29 mouse cellular contexts compared by ENCODE assay signal in the genomic region with DNA sequence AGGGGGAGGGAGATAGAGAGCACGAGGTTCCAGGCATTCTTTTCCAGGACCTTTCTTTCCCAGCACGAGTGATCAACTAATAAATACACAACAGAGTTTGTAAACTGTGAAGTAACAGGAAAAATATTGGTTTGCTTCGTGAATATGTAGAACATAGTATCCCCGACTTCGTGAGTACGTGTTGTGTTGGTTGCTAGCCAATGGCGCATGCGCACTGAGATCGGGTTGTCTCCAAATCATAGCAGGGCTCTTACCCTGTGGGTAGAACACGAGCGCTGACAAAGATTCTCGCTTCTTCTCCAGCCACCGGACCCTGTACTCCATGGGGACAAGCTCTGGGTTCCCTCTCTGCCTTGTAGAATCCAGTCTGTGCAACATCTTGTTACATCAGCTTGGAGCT. TPM values are rescaled to one million over a fixed set of nuclear protein-coding genes. Genes with fewer than 3 reads are reported as not detected.
DNase-seq lines count a peak whose midpoint lies in the region; ATAC-seq lines count a peak whose summit lies in the region.
"Had no signal": no experiment of that assay in that cellular context is flagged by ENCODE, and none has a peak within 500 bp of the region (broad histone marks: within the 10 kb centered on the region; RNA-seq: fewer than 3 reads in every experiment).

No protein-coding gene starts in this region.

- H3K36me3 ChIP-seq in limb, embryonic 13.5 days: no peaks in the 10 kb centered on the region
- no peaks in the 10 kb centered on the region for H3K36me3 ChIP-seq in limb, embryonic 10.5 days
- no peaks in the 10 kb centered on the region for H3K36me3 ChIP-seq in lung, embryonic 16.5 days (ENCODE audit: control insufficient read depth, insufficient read depth, low read length)
- no peaks in the 10 kb centered on the region for H3K36me3 ChIP-seq in limb, embryonic 15.5 days
- H3K36me3 ChIP-seq: embryonic facial prominence, embryonic 12.5 days; embryonic facial prominence, embryonic 15.5 days; G1E; heart, embryonic 10.5 days; heart, embryonic 13.5 days had no signal

- H3K9ac ChIP-seq in limb, embryonic 13.5 days: no peak overlapping the region
- H3K9ac ChIP-seq in lung, embryonic 16.5 days (ENCODE audit: low read length): no peak overlapping the region
- no peak overlapping the region for H3K9ac ChIP-seq in limb, embryonic 15.5 days
- H3K9ac ChIP-seq: embryonic facial prominence, embryonic 12.5 days; embryonic facial prominence, embryonic 15.5 days; forebrain, postnatal 0 days; heart, embryonic 13.5 days; hindbrain, embryonic 14.5 days had no signal

- H3K27me3 ChIP-seq in limb, embryonic 13.5 days: no peaks in the 10 kb centered on the region
- H3K27me3 ChIP-seq in limb, embryonic 10.5 days (ENCODE audit: low read depth, poor library complexity, severe bottlenecking): no peaks in the 10 kb centered on the region
- no peaks in the 10 kb centered on the region; the same call in 1 of the 2 replicates for H3K27me3 ChIP-seq in lung, embryonic 16.5 days (ENCODE audit: control insufficient read depth, insufficient read depth, low read depth, low read length)
- no peaks in the 10 kb centered on the region for H3K27me3 ChIP-seq in limb, embryonic 15.5 days
- H3K27me3 ChIP-seq: embryonic facial prominence, embryonic 12.5 days; embryonic facial prominence, embryonic 15.5 days; heart, embryonic 13.5 days had no signal

- H3K27ac ChIP-seq in limb, embryonic 13.5 days: peak overlapping the region; percentile 78; the same call in 1 of the 2 replicates
- H3K27ac ChIP-seq in limb, embryonic 10.5 days: no peak overlapping the region
- H3K27ac ChIP-seq in lung, embryonic 16.5 days (ENCODE audit: low read length): peak overlapping the region; percentile 32; the same call in 1 of the 2 replicates
- peak overlapping the region; percentile 94 for H3K27ac ChIP-seq in limb, embryonic 15.5 days
- H3K27ac ChIP-seq: embryonic facial prominence, embryonic 12.5 days; embryonic facial prominence, embryonic 15.5 days; heart, adult 2 months; heart, embryonic 10.5 days; hindbrain, embryonic 14.5 days had no signal

- H3K9me3 ChIP-seq in limb, embryonic 13.5 days: no peaks in the 10 kb centered on the region
- no peaks in the 10 kb centered on the region for H3K9me3 ChIP-seq in limb, embryonic 10.5 days (replicated peaks)
- H3K9me3 ChIP-seq in lung, embryonic 16.5 days (ENCODE audit: control insufficient read depth, low read length): no peaks in the 10 kb centered on the region
- no peaks in the 10 kb centered on the region for H3K9me3 ChIP-seq in limb, embryonic 15.5 days
- H3K9me3 ChIP-seq: embryonic facial prominence, embryonic 12.5 days; embryonic facial prominence, embryonic 15.5 days; heart, embryonic 10.5 days; heart, embryonic 13.5 days had no signal

- ATAC-seq in limb, embryonic 13.5 days (ENCODE audit: low FRiP score, low read depth): no peak
- peak; percentile 34 for ATAC-seq in lung, embryonic 16.5 days (ENCODE audit: low read depth)
- no peak for ATAC-seq in limb, embryonic 15.5 days (ENCODE audit: insufficient number of reproducible peaks, low FRiP score, low TSS enrichment, low read depth)
- ATAC-seq: forebrain, embryonic 14.5 days; forebrain, postnatal 0 days had no signal

- intact Hi-C loops in left cerebral cortex, postnatal 36 days (cut with DNase I): no loop called here

- no peak overlapping the region for H3K4me3 ChIP-seq in limb, embryonic 13.5 days
- no peak overlapping the region for H3K4me3 ChIP-seq in limb, embryonic 10.5 days
- H3K4me3 ChIP-seq in lung, embryonic 16.5 days (ENCODE audit: low read length): no peak overlapping the region
- H3K4me3 ChIP-seq in limb, embryonic 15.5 days: no peak overlapping the region
- H3K4me3 ChIP-seq: embryonic facial prominence, embryonic 12.5 days; embryonic facial prominence, embryonic 15.5 days; heart, adult 2 months; heart, embryonic 10.5 days; heart, embryonic 13.5 days had no signal

- DNase-seq in limb, embryonic 10.5 days (ENCODE audit: low spot score): no peak
- no peak for DNase-seq in lung, postnatal 14 days
- no peak for DNase-seq in left cerebral cortex, postnatal 36 days (ENCODE audit: low spot score in 2 of 2)
- DNase-seq in liver: no peak
- DNase-seq: adrenal gland, adult 2 months; adrenal gland, postnatal 14 days; B cell, adult 2 months; cerebellum, adult 11 months; cerebellum, adult 2 months; cerebellum, adult 9-11 months; cerebellum, postnatal 25 days; forebrain, postnatal 0 days; gastrocnemius, postnatal 10 days; gastrocnemius, postnatal 36 days; heart, adult 2 months; heart, postnatal 14 days; heart, postnatal 4 days had no signal

- no peak overlapping the region for H3K4me2 ChIP-seq in limb, embryonic 13.5 days (replicated peaks)
- H3K4me2 ChIP-seq in lung, embryonic 16.5 days (ENCODE audit: low read depth, low read length): no peak overlapping the region
- H3K4me2 ChIP-seq in limb, embryonic 15.5 days: no peak overlapping the region
- H3K4me2 ChIP-seq: embryonic facial prominence, embryonic 12.5 days; embryonic facial prominence, embryonic 15.5 days; heart, embryonic 13.5 days; hindbrain, embryonic 14.5 days had no signal

- WGBS in limb, embryonic 13.5 days: 87% methylated on average over 13 of the region's 13 CpGs
- WGBS in limb, embryonic 10.5 days: 95% methylated on average over 13 of the region's 13 CpGs
- WGBS in lung, embryonic 16.5 days: 57% methylated on average over 13 of the region's 13 CpGs
- 88% methylated on average over 13 of the region's 13 CpGs for WGBS in limb, embryonic 15.5 days

- H3K4me1 ChIP-seq in limb, embryonic 13.5 days: peaks cover 33% of the 10 kb centered on the region
- peaks cover 15% of the 10 kb centered on the region for H3K4me1 ChIP-seq in limb, embryonic 10.5 days
- H3K4me1 ChIP-seq in lung, embryonic 16.5 days (replicated peaks; ENCODE audit: control insufficient read depth, insufficient read depth, low read length): peaks cover 19% of the 10 kb centered on the region
- peaks cover 40% of the 10 kb centered on the region for H3K4me1 ChIP-seq in limb, embryonic 15.5 days

RNA-seq across cellular contexts. Expression of gene Tlr5, which starts 33.2 kb away (rescaled TPM):
- 1.1 and 1.7 TPM in 2 replicates for polyA plus RNA-seq in limb, embryonic 13.5 days (2015; fragmentation: Nextera tagmentation; extraction: Ambion mirVana)
- polyA plus RNA-seq in limb, embryonic 10.5 days (2016; fragmentation: Nextera tagmentation; extraction: Ambion mirVana): 0.33 and 0.69 TPM in 2 replicates
- polyA plus RNA-seq in lung, embryonic 16.5 days (2015; fragmentation: Nextera tagmentation; extraction: Ambion mirVana): 1.3 TPM in 2 replicates
- polyA plus RNA-seq in limb, embryonic 15.5 days (2015; fragmentation: Nextera tagmentation; extraction: Ambion mirVana): 2.1 and 2.3 TPM in 2 replicates
- under 1 TPM; 0.20 to 0.27 TPM for total RNA-seq in left cerebral cortex, postnatal 36 days (2021)
- total RNA-seq: CH12.LX; common myeloid progenitor, adult 5-6 weeks had no signal
- polyA plus RNA-seq: G1E had no signal
